Mouse (Mus musculus): ENCODE results near the gene Pfn1. TPM values are rescaled to one million over a fixed set of nuclear protein-coding genes. Genes with fewer than 3 reads are reported as not detected.

Gene Pfn1
- polyA plus RNA-seq, 1 experiment from 2014 or later: 1,384 TPM

DNA sequence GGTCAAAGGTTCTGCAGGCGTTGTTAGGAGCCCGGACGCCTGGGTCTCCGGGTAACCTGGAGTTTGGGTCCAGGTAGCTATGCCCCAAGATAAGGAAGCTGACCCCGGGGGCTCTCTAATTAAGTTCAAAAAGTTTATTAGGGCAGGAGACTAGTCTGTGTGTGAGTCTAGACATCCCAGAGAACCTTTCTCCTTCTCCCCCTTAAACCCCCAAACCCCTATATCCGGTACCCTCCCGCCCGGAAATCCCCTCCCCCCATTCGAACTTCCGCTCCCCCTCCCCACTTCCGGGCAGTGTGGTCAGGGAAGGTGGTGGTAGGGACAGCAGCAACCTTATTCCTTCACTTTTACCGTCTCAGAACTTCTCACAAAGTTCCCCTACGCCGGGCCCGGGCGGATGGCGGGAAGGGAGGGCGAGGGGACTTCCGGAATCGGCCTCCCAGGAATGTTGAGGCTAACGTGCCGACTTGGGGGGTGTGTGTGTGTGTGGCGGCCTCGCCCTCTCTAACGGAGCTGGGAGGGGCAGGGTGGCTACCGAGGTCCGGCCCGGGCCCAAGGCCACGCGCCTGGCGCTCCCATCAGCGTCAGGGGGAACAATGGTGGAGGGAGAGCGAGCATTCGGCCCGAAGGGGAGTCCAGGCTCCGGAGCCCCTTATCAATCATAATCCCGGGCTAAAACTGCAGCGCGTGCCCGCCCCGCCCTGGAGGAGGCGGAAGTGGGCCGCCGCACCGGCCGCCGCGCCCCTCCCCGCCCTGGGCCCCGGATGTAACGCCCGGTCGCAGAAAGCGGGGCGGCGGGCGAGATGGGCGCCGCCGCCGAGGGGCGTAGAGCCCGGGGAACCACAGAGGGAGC is 873 bp downstream of the Pfn1 start:
- Histone ChIP-seq H3K36me3 (ENCODE audit: control insufficient read depth, insufficient read depth, low read length) (peaks cover 51% of the 10 kb centered on the region), H3K27me3 (ENCODE audit: control insufficient read depth, insufficient read depth, low read length) (no peaks in the 10 kb centered on the region), H3K4me2 (ENCODE audit: low read length) (peak overlapping the region; percentile 90), H3K9me3 (ENCODE audit: control insufficient read depth, low read length) (no peaks in the 10 kb centered on the region), H3K4me1 (ENCODE audit: control insufficient read depth in 2 of 2, insufficient read depth in 2 of 2, low read length in 2 of 2) (peaks cover 34 to 54% of the 10 kb centered on the region in 2 experiments), H3K9ac (ENCODE audit: low read length) (peak overlapping the region; percentile 99), H3K4me3 (ENCODE audit: control insufficient read depth in 1 of 2, insufficient read depth in 1 of 2, low read depth in 1 of 2, low read length in 2 of 2) (peak overlapping the region; percentile 79 to 97), H3K27ac (replicated peaks in 1 of 2; ENCODE audit: control insufficient read depth in 1 of 2, insufficient read depth in 1 of 2, low read depth in 2 of 2, low read length in 2 of 2) (peak overlapping the region; percentile 90 to 98)
- ATAC-seq (ENCODE audit: insufficient number of reproducible peaks, insufficient read depth, low FRiP score, low read depth): 0 out of 2 replicates have a peak, but pooled peaks have one; percentile 3
- WGBS: under 1% methylated on average over 62 of the region's 63 CpGs

DNA sequence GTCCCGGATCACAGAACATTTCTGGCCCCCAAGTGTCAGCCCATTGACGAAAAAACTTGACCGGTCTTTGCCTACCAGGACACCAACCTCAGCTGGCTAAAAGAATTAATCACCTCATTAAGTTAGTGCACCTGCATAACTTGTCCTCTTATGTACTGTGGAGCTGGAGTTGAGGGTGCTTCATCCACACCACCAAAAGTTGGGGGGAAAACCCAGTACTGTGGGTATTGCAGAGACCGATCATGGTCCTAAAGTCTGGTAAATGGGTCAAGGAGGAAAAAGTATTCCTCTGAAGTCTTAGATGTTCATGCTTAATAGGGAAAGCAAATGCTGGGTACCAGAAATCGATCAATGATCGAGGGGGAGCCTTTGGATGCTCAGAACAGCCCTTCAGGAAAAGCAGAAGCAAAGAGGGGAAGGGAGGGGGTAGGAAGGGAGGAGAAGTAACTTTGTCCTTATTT is 1.5 kb downstream of the Pfn1 start:
- H3K4me1 ChIP-seq (ENCODE audit: control insufficient read depth in 2 of 2, insufficient read depth in 2 of 2, low read length in 2 of 2): peaks cover 27 to 54% of the 10 kb centered on the region in 2 experiments
- H3K36me3 ChIP-seq (ENCODE audit: control insufficient read depth, insufficient read depth, low read length): peaks cover 50% of the 10 kb centered on the region
- H3K4me2 ChIP-seq (ENCODE audit: low read length): peak overlapping the region; percentile 90
- H3K4me3 ChIP-seq (ENCODE audit: control insufficient read depth in 1 of 2, insufficient read depth in 1 of 2, low read depth in 1 of 2, low read length in 2 of 2): peak overlapping the region; percentile 79 to 97
- H3K27me3 ChIP-seq (ENCODE audit: control insufficient read depth, insufficient read depth, low read length): no peaks in the 10 kb centered on the region
- no peak for ATAC-seq (ENCODE audit: insufficient number of reproducible peaks, insufficient read depth, low FRiP score, low read depth)
- H3K27ac ChIP-seq (replicated peaks in 1 of 2; ENCODE audit: control insufficient read depth in 1 of 2, insufficient read depth in 1 of 2, low read depth in 2 of 2, low read length in 2 of 2): peak overlapping the region; percentile 50 to 98; a peak in 3 of 4 replicates
- H3K9ac ChIP-seq (ENCODE audit: low read length): peak overlapping the region; percentile 99
- no peaks in the 10 kb centered on the region for H3K9me3 ChIP-seq (ENCODE audit: control insufficient read depth, low read length)
- 48% methylated on average over 6 of the region's 6 CpGs for WGBS

DNA sequence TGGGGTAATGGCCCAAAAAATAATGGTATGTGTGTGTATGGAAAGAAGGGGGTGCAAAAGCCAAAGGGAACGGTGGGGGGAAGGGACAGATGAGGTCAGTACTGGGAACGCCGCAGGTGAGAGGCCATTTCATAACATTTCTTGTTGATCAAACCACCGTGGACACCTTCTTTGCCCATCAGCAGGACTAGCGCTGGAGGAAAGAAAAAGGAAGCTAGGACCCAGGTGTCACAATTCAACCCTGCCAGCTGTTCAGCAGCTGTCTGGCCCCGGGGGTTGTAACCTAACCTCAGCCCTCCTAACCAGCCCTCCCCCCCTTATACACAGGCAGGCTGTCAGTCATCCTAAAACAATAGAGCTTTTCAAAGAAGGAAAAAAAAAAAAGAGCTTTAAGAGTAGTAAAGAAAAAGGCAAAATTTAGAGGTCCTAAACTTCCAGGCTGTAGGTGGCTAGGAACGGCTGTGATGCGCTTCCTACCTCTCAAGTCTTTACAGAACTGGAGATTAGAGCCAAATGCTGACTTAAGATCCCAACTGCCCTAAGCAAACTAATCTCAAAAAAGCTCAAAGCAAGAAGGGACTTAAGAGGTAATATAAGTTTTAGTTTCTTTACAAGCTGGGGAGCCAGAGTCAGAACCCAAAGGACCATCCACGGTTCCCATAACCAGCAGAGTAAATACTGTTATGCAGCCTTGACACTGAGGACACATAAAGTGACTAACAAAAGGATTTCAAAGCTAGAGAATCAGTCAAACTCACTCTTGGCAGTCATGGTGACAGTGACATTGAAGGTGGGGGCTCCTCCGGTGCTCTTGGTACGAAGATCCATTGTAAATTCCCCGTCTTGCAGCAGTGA is 2.2 kb downstream of the Pfn1 start:
- peaks cover 21 to 53% of the 10 kb centered on the region in 2 experiments for H3K4me1 ChIP-seq (ENCODE audit: control insufficient read depth in 2 of 2, insufficient read depth in 2 of 2, low read length in 2 of 2)
- no peaks in the 10 kb centered on the region for H3K9me3 ChIP-seq (ENCODE audit: control insufficient read depth, low read length)
- H3K27me3 ChIP-seq (ENCODE audit: control insufficient read depth, insufficient read depth, low read length): no peaks in the 10 kb centered on the region
- peak overlapping the region; percentile 21 to 50; a peak in 1 of 4 replicates for H3K27ac ChIP-seq (replicated peaks in 1 of 2; ENCODE audit: control insufficient read depth in 1 of 2, insufficient read depth in 1 of 2, low read depth in 2 of 2, low read length in 2 of 2)
- H3K36me3 ChIP-seq (ENCODE audit: control insufficient read depth, insufficient read depth, low read length): peaks cover 50% of the 10 kb centered on the region
- peak overlapping the region; percentile 90 for H3K4me2 ChIP-seq (ENCODE audit: low read length)
- no peak for ATAC-seq (ENCODE audit: insufficient number of reproducible peaks, insufficient read depth, low FRiP score, low read depth)
- H3K9ac ChIP-seq (ENCODE audit: low read length): peak overlapping the region; percentile 99
- peak overlapping the region; percentile 79 to 97 for H3K4me3 ChIP-seq (ENCODE audit: control insufficient read depth in 1 of 2, insufficient read depth in 1 of 2, low read depth in 1 of 2, low read length in 2 of 2)
- WGBS: 58% methylated on average over 12 of the region's 12 CpGs

DNA sequence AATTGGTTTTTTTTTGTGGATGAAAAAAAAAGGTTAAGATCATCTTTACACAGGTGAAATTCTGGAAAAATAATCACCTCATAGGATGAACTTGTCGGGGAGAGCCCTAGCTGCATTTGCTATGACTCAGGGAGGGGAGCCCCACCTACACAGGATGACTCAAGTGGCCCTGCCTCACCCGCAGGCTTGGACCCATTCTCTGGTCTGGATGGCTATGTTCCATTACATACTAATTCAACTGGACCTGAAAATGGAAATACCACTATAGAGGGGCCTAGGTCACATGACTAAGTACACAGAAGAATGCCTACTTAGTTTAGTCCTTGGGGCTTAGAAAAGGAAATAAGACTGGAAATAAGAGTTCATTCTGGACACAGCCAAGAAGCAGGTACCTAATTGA is 3.1 kb downstream of the Pfn1 start:
- 52% methylated on average over 2 of the region's 2 CpGs for WGBS
- H3K9me3 ChIP-seq (ENCODE audit: control insufficient read depth, low read length): no peaks in the 10 kb centered on the region
- no peaks in the 10 kb centered on the region for H3K27me3 ChIP-seq (ENCODE audit: control insufficient read depth, insufficient read depth, low read length)
- peak overlapping the region in 1 of 2 experiments; percentile 12; a peak in 1 of 4 replicates for H3K27ac ChIP-seq (replicated peaks in 1 of 2; ENCODE audit: control insufficient read depth in 1 of 2, insufficient read depth in 1 of 2, low read depth in 2 of 2, low read length in 2 of 2)
- no peak overlapping the region for H3K4me3 ChIP-seq (ENCODE audit: control insufficient read depth in 1 of 2, insufficient read depth in 1 of 2, low read depth in 1 of 2, low read length in 2 of 2)
- peak overlapping the region; percentile 13; the same call in 1 of the 2 replicates for H3K4me2 ChIP-seq (ENCODE audit: low read length)
- peaks cover 50% of the 10 kb centered on the region for H3K36me3 ChIP-seq (ENCODE audit: control insufficient read depth, insufficient read depth, low read length)
- no peak for ATAC-seq (ENCODE audit: insufficient number of reproducible peaks, insufficient read depth, low FRiP score, low read depth)
- H3K9ac ChIP-seq (ENCODE audit: low read length): peak overlapping the region; percentile 21; the same call in 1 of the 2 replicates
- H3K4me1 ChIP-seq (ENCODE audit: control insufficient read depth in 2 of 2, insufficient read depth in 2 of 2, low read length in 2 of 2): peaks cover 14 to 45% of the 10 kb centered on the region in 2 experiments

DNA sequence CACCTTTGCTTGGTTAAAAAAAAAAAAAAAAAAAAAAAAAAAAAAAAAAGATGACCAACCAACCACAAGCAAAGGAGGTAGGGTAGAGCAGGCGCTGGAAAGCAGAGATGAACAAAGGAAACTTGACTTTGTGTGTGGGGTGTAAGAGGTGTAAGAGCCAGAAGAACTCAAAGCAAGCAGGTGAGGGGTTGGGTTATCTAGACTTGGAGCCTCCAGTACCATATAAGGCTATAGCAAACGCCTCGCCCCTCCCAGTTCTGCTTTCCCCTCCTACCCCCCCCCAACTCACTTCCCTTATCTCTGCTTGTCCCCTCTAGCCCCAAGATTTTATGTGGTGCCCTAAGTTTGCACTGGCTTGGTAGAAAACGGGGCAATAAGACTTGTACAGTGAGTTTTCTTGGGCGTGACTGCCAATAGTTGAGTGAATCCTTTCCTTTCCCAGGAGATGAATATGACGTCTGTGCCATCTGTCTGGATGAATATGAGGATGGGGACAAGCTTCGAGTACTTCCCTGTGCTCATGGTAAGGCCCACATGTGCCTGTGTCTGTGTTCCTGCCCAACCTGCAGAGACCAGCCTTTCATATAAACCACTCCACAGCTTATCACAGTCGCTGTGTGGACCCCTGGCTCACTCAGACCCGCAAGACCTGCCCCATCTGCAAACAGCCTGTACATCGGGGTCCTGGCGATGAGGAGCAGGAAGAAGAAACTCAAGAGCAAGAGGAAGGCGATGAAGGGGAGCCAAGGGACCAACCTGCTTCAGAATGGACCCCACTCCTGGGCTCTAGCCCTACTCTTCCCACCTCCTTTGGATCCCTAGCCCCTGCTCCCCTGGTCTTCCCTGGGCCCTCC is 3.9 kb downstream of the Pfn1 start:
- Histone ChIP-seq H3K9ac (ENCODE audit: low read length) (peak overlapping the region; percentile 21; the same call in 1 of the 2 replicates), H3K27me3 (ENCODE audit: control insufficient read depth, insufficient read depth, low read length) (no peaks in the 10 kb centered on the region), H3K4me1 (ENCODE audit: control insufficient read depth in 2 of 2, insufficient read depth in 2 of 2, low read length in 2 of 2) (peaks cover 16 to 49% of the 10 kb centered on the region in 2 experiments), H3K4me2 (ENCODE audit: low read length) (0 out of 2 replicates have a peak overlapping the region, but pooled peaks have one; percentile 12), H3K9me3 (ENCODE audit: control insufficient read depth, low read length) (no peaks in the 10 kb centered on the region), H3K36me3 (ENCODE audit: control insufficient read depth, insufficient read depth, low read length) (peaks cover 53% of the 10 kb centered on the region), H3K4me3 (ENCODE audit: control insufficient read depth in 1 of 2, insufficient read depth in 1 of 2, low read depth in 1 of 2, low read length in 2 of 2) (no peak overlapping the region), H3K27ac (replicated peaks in 1 of 2; ENCODE audit: control insufficient read depth in 1 of 2, insufficient read depth in 1 of 2, low read depth in 2 of 2, low read length in 2 of 2) (peak overlapping the region in 1 of 2 experiments; percentile 12; a peak in 2 of 4 replicates)
- ATAC-seq (ENCODE audit: insufficient number of reproducible peaks, insufficient read depth, low FRiP score, low read depth): no peak
- 68% methylated on average over 12 of the region's 12 CpGs for WGBS

DNA sequence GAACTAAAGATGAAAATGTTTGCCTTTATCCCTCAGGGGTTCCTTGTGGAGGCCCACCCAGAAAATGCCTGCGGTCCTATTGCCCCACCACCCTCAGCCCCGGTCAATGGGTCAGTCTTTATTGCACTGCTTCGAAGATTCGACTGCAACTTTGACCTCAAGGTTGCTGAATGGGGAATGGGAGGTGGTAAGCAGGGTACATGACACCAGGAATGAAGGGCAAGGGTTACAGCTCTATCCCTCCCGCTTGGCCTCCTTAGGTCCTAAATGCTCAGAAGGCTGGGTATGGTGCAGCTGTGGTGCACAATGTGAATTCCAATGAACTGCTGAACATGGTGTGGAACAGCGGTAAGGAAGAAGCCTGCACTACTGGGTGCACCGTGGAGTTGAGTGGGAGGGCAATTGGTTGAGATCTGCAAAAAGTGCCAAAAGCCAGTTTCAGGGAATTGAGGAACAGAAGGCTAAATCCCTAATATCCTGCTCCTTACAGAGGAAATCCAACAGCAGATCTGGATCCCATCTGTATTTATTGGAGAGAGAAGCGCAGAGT is 5.2 kb downstream of the Pfn1 start:
- Histone ChIP-seq H3K9ac (ENCODE audit: low read length) (no peak overlapping the region), H3K27me3 (ENCODE audit: control insufficient read depth, insufficient read depth, low read length) (no peaks in the 10 kb centered on the region), H3K4me1 (ENCODE audit: control insufficient read depth in 2 of 2, insufficient read depth in 2 of 2, low read length in 2 of 2) (peaks cover 20 to 54% of the 10 kb centered on the region in 2 experiments), H3K27ac (replicated peaks in 1 of 2; ENCODE audit: control insufficient read depth in 1 of 2, insufficient read depth in 1 of 2, low read depth in 2 of 2, low read length in 2 of 2) (no peak overlapping the region), H3K36me3 (ENCODE audit: control insufficient read depth, insufficient read depth, low read length) (peaks cover 66% of the 10 kb centered on the region), H3K4me2 (ENCODE audit: low read length) (peak overlapping the region; percentile 99; the same call in 1 of the 2 replicates), H3K9me3 (ENCODE audit: control insufficient read depth, low read length) (no peaks in the 10 kb centered on the region), H3K4me3 (ENCODE audit: control insufficient read depth in 1 of 2, insufficient read depth in 1 of 2, low read depth in 1 of 2, low read length in 2 of 2) (no peak overlapping the region)
- ATAC-seq (ENCODE audit: insufficient number of reproducible peaks, insufficient read depth, low FRiP score, low read depth): no peak
- WGBS: 80% methylated on average over 8 of the region's 8 CpGs
